Mouse (Mus musculus): ENCODE data around the gene Lims1.

Lims1 gene

GRCm38 (mm10) chr10:58343552-58343951 is 20.3 kb downstream of the Lims1 start:
- no peak for ATAC-seq (ENCODE audit: low TSS enrichment)

GRCm38 (mm10) chr10:58350600-58350999 is 27.3 kb downstream of the Lims1 start:
- ATAC-seq (ENCODE audit: low TSS enrichment) = peak; percentile 73

GRCm38 (mm10) chr10:58351670-58352069 is 28.4 kb downstream of the Lims1 start:
- no peak for ATAC-seq (ENCODE audit: low TSS enrichment)

GRCm38 (mm10) chr10:58352364-58352763 is 29.1 kb downstream of the Lims1 start:
- no peak for ATAC-seq (ENCODE audit: low TSS enrichment)

- peak; percentile 42; the same call in 1 of the 2 replicates for ATAC-seq (ENCODE audit: low TSS enrichment)
These were observed 31.3 kb downstream of the Lims1 start for GRCm38 (mm10) chr10:58354561-58354960.

GRCm38 (mm10) chr10:58356460-58356859 is 33.2 kb downstream of the Lims1 start:
- peak; percentile 76 for ATAC-seq (ENCODE audit: low TSS enrichment)

GRCm38 (mm10) chr10:58359123-58359522 is 35.9 kb downstream of the Lims1 start:
- ATAC-seq (ENCODE audit: low TSS enrichment) = no peak

- ATAC-seq (ENCODE audit: low TSS enrichment) = no peak
These were observed 36.7 kb downstream of the Lims1 start for GRCm38 (mm10) chr10:58359952-58360351.

- peak; percentile 78 for ATAC-seq (ENCODE audit: low TSS enrichment)
These were observed 39.5 kb downstream of the Lims1 start for GRCm38 (mm10) chr10:58362745-58363144.

GRCm38 (mm10) chr10:58364770-58365515 is 41.7 kb downstream of the Lims1 start:
- ATAC-seq (ENCODE audit: low TSS enrichment) = no peak

GRCm38 (mm10) chr10:58368791-58369706 is 45.8 kb downstream of the Lims1 start:
- ATAC-seq (ENCODE audit: low TSS enrichment) = no peak

GRCm38 (mm10) chr10:58369707-58370093 is 46.4 kb downstream of the Lims1 start:
- ATAC-seq (ENCODE audit: low TSS enrichment) = no peak

GRCm38 (mm10) chr10:58370143-58370542 is 46.9 kb downstream of the Lims1 start:
- peak; percentile 79 for ATAC-seq (ENCODE audit: low TSS enrichment)

- no peak; the same call in 1 of the 2 replicates for ATAC-seq (ENCODE audit: low TSS enrichment)
These were observed 47.3 kb downstream of the Lims1 start for GRCm38 (mm10) chr10:58370559-58370958.

GRCm38 (mm10) chr10:58371279-58371842 is 48.1 kb downstream of the Lims1 start:
- peak; percentile 24 for ATAC-seq (ENCODE audit: low TSS enrichment)

- ATAC-seq (ENCODE audit: low TSS enrichment) = no peak
These were observed 49.3 kb downstream of the Lims1 start for GRCm38 (mm10) chr10:58372430-58373030.

- ATAC-seq (ENCODE audit: low TSS enrichment) = no peak
These were observed 50.6 kb downstream of the Lims1 start for GRCm38 (mm10) chr10:58373829-58374228.

GRCm38 (mm10) chr10:58377592-58378197 is 54.4 kb downstream of the Lims1 start:
- ATAC-seq (ENCODE audit: low TSS enrichment) = 0 out of 2 replicates have a peak, but pooled peaks have one; percentile 51

- no peak for ATAC-seq (ENCODE audit: low TSS enrichment)
These were observed 55.1 kb downstream of the Lims1 start for GRCm38 (mm10) chr10:58378380-58378779.

- no peak for ATAC-seq (ENCODE audit: low TSS enrichment)
These were observed 56.4 kb downstream of the Lims1 start for GRCm38 (mm10) chr10:58379699-58380098.

GRCm38 (mm10) chr10:58381904-58382303 is 58.6 kb downstream of the Lims1 start:
- ATAC-seq (ENCODE audit: low TSS enrichment) = no peak
